Mouse (Mus musculus) intestine, postnatal 0 days (tissue): ENCODE measurements around the gene Rad18. TPM values are rescaled to one million over a fixed set of nuclear protein-coding genes. Genes with fewer than 3 reads are reported as not detected.

ENCODE experiments used
- ATAC-seq: fragments of 200-750 bp; cut with Nextera tagmentation; 2 replicates; pipeline ENCODE4 v1.8.0; 2017; ENCODE audit warnings: mild to moderate bottlenecking, moderate TSS enrichment, moderate library complexity
- H3K27ac ChIP-seq: fragments of 300-500 bp; sonication (generic); 2 replicates; pipeline ENCODE4 v1.5.1; 2014; ENCODE audit warnings: mild to moderate bottlenecking, low read depth, low read length, moderate library complexity
- H3K27me3 ChIP-seq: fragments of 300-500 bp; sonication (generic); replicated peaks from 2 replicates; pipeline ENCODE4 v1.6.1; 2014; ENCODE audit warnings: low read length, mixed read lengths; ENCODE audit not compliant: control insufficient read depth, insufficient read depth
- H3K36me3 ChIP-seq: fragments of 300-500 bp; sonication (generic); 2 replicates; pipeline ENCODE4 v1.6.1; 2014; ENCODE audit warnings: mild to moderate bottlenecking, moderate library complexity; ENCODE audit not compliant: control insufficient read depth, insufficient read depth
- H3K4me1 ChIP-seq: fragments of 300-500 bp; sonication (generic); replicated peaks from 2 replicates; pipeline ENCODE4 v1.6.1; 2014; ENCODE audit warnings: antibody characterized with exemption, low read length, mixed read lengths; ENCODE audit not compliant: control insufficient read depth, insufficient read depth
- H3K4me2 ChIP-seq: fragments of 300-500 bp; sonication (generic); replicated peaks from 2 replicates; pipeline ENCODE4 v1.6.1; 2014; ENCODE audit warnings: low read depth, mild to moderate bottlenecking, moderate library complexity
- H3K4me3 ChIP-seq: fragments of 300-500 bp; sonication (generic); 2 replicates; pipeline ENCODE4 v1.5.1; 2014; ENCODE audit warnings: low read depth, low read length
- H3K9ac ChIP-seq: fragments of 300-500 bp; sonication (generic); 2 replicates; pipeline ENCODE4 v1.6.1; 2014; ENCODE audit warnings: mild to moderate bottlenecking, low read depth, low read length
- H3K9me3 ChIP-seq: fragments of 300-500 bp; sonication (generic); 2 replicates; pipeline ENCODE4 v1.6.1; 2016; ENCODE audit warnings: mixed run types; ENCODE audit not compliant: control insufficient read depth
- CTCF ChIP-seq: sonication (generic); IDR thresholded peaks from 2 replicates; pipeline ENCODE4 v1.5.1; 2016; ENCODE audit warnings: low read depth, mild to moderate bottlenecking, control low read depth, antibody characterized with exemption, moderate library complexity
- WGBS: fragments of 180-500 bp; shearing (Covaris S2); extraction: QIAGEN DNeasy Blood & Tissue Kit; methylation state at CpG from one replicate; pipeline ENCODE4 v1.1.7; 2014; 5-methylcytosine and 5-hydroxymethylcytosine counted together
- polyA plus RNA-seq: library from polyadenylated mRNA; unstranded; fragments of >200 nt; fragmentation: Nextera tagmentation; extraction: Ambion mirVana; gene quantifications from 2 replicates; pipeline ENCODE4 v1.2.1, GENCODE M21; 2015

Gene Rad18
- polyA plus RNA-seq, 1 experiment from 2014 or later, result 7.2 TPM

- no peak for TF ChIP-seq CTCF
- Histone ChIP-seq H3K9ac (no peak overlapping the region), H3K27me3 (no peaks in the 10 kb centered on the region), H3K27ac (no peak overlapping the region), H3K4me2 (no peak overlapping the region), H3K4me1 (no peaks in the 10 kb centered on the region), H3K4me3 (no peak overlapping the region), H3K36me3 (no peaks in the 10 kb centered on the region), H3K9me3 (no peaks in the 10 kb centered on the region)
- no peak for ATAC-seq
- whole genome bisulfite sequencing, result 80% methylated on average over 2 of the region's 2 CpGs
Observed at GRCm38 (mm10) chr6:112735054-112735453, 38.6 kb upstream of the Rad18 start.

GRCm38 (mm10) chr6:112733942-112734341 lies 37.5 kb upstream of the Rad18 start:
- TF ChIP-seq CTCF, result no peak
- Histone ChIP-seq H3K9me3 (no peaks in the 10 kb centered on the region), H3K36me3 (no peaks in the 10 kb centered on the region), H3K27ac (no peak overlapping the region), H3K4me3 (no peak overlapping the region), H3K27me3 (no peaks in the 10 kb centered on the region), H3K4me1 (no peaks in the 10 kb centered on the region), H3K4me2 (no peak overlapping the region), H3K9ac (no peak overlapping the region)
- WGBS, result 70% methylated on average over 5 of the region's 5 CpGs
- no peak for ATAC-seq

GRCm38 (mm10) chr6:112732434-112732833 lies 35.9 kb upstream of the Rad18 start:
- ATAC-seq, result no peak
- no peaks in the 10 kb centered on the region for H3K36me3 ChIP-seq
- H3K27me3 ChIP-seq, result no peaks in the 10 kb centered on the region
- H3K9me3 ChIP-seq, result no peaks in the 10 kb centered on the region
- 98% methylated on average over 3 of the region's 3 CpGs for WGBS
- no peak overlapping the region for H3K27ac ChIP-seq
- TF ChIP-seq CTCF, result peak; percentile 46
- H3K4me2 ChIP-seq, result no peak overlapping the region
- no peak overlapping the region for H3K9ac ChIP-seq
- no peaks in the 10 kb centered on the region for H3K4me1 ChIP-seq
- H3K4me3 ChIP-seq, result no peak overlapping the region

GRCm38 (mm10) chr6:112731386-112731785 lies 34.9 kb upstream of the Rad18 start:
- Histone ChIP-seq H3K9me3 (no peaks in the 10 kb centered on the region), H3K4me1 (no peaks in the 10 kb centered on the region), H3K4me2 (no peak overlapping the region), H3K9ac (no peak overlapping the region), H3K4me3 (no peak overlapping the region), H3K27ac (no peak overlapping the region), H3K36me3 (no peaks in the 10 kb centered on the region), H3K27me3 (no peaks in the 10 kb centered on the region)
- WGBS, result 94% methylated on average over 10 of the region's 10 CpGs
- no peak for TF ChIP-seq CTCF
- no peak for ATAC-seq

- H3K36me3 ChIP-seq, result no peaks in the 10 kb centered on the region
- 0 out of 2 replicates have a peak overlapping the region, but pooled peaks have one; percentile 23 for H3K4me3 ChIP-seq
- peak overlapping the region; percentile 55 for H3K4me2 ChIP-seq
- H3K9me3 ChIP-seq, result no peaks in the 10 kb centered on the region
- TF ChIP-seq CTCF, result no peak
- H3K27ac ChIP-seq, result no peak overlapping the region
- H3K27me3 ChIP-seq, result no peaks in the 10 kb centered on the region
- no peak overlapping the region for H3K9ac ChIP-seq
- no peaks in the 10 kb centered on the region for H3K4me1 ChIP-seq
- peak; percentile 83 for ATAC-seq
- WGBS, result 4% methylated on average over 17 of the region's 17 CpGs
Observed at GRCm38 (mm10) chr6:112728760-112729422, 32.4 kb upstream of the Rad18 start.

- Histone ChIP-seq H3K27ac (no peak overlapping the region), H3K4me3 (no peak overlapping the region), H3K9me3 (no peaks in the 10 kb centered on the region), H3K4me1 (no peaks in the 10 kb centered on the region), H3K4me2 (no peak overlapping the region), H3K36me3 (no peaks in the 10 kb centered on the region), H3K9ac (no peak overlapping the region), H3K27me3 (no peaks in the 10 kb centered on the region)
- 84% methylated on average over 4 of the region's 4 CpGs for WGBS
- no peak for TF ChIP-seq CTCF
- ATAC-seq, result no peak
Observed at GRCm38 (mm10) chr6:112725468-112725867, 29.0 kb upstream of the Rad18 start.
